Mouse (Mus musculus) liver, embryonic 14.5 days (tissue): ENCODE results near the gene Pik3r4. TPM values are rescaled to one million over a fixed set of nuclear protein-coding genes. Genes with fewer than 3 reads are reported as not detected.
"Not testable (repeated sequence)": the region's sequence is repeated elsewhere in the genome, so short reads cannot be mapped to it uniquely, and the experiment has no call there.

Source experiments
- ATAC-seq: fragments of 200-750 bp; cut with Nextera tagmentation; 2 replicates; pipeline ENCODE4 v1.8.0; 2017; ENCODE audit warnings: moderate number of reproducible peaks, mild to moderate bottlenecking, moderate library complexity; ENCODE audit not compliant: insufficient read depth
- DNase-seq, 3 experiments: peaks; one replicate each; pipeline ENCODE4 v3.0.0-alpha.2; 2012 to 2013; ENCODE audit warnings: low read depth in 3 of 3, low spot score in 3 of 3
- H3K27ac ChIP-seq: fragments of 300-500 bp; sonication (generic); 2 replicates; pipeline ENCODE4 v1.5.1; 2014; ENCODE audit warnings: moderate library complexity, mild to moderate bottlenecking, control low read depth, inconsistent platforms
- H3K27me3 ChIP-seq: fragments of 300-500 bp; sonication (generic); 2 replicates; pipeline ENCODE4 v1.6.1; 2014; ENCODE audit warnings: mild to moderate bottlenecking, low read length, moderate library complexity; ENCODE audit not compliant: control insufficient read depth, insufficient read depth
- H3K36me3 ChIP-seq: fragments of 300-500 bp; sonication (generic); replicated peaks from 2 replicates; pipeline ENCODE4 v1.6.1; 2014; ENCODE audit warnings: low read depth; ENCODE audit not compliant: control insufficient read depth, insufficient read depth
- H3K4me1 ChIP-seq, 2 experiments: fragments of 200-500 bp in 1 of 2; fragments of 300-500 bp in 1 of 2; sonication (generic) in 1 of 2; replicated peaks; 2 replicates each; pipeline ENCODE4 v1.6.1; 2012 to 2014; ENCODE audit warnings: antibody characterized with exemption in 1 of 2, inconsistent platforms in 1 of 2, low read length in 1 of 2; ENCODE audit not compliant: control insufficient read depth in 2 of 2, insufficient read depth in 2 of 2
- H3K4me2 ChIP-seq: fragments of 300-500 bp; sonication (generic); 2 replicates; pipeline ENCODE4 v1.6.1; 2014; ENCODE audit warnings: low read depth, mild to moderate bottlenecking, control low read depth, moderate library complexity
- H3K4me3 ChIP-seq, 2 experiments: fragments of 200-500 bp in 1 of 2; fragments of 300-500 bp in 1 of 2; sonication (generic) in 1 of 2; 2 replicates each; pipeline ENCODE4 v1.5.1; 2012 to 2014; ENCODE audit warnings: low read depth in 2 of 2, low read length in 2 of 2, mild to moderate bottlenecking in 2 of 2, control low read depth in 1 of 2, inconsistent platforms in 1 of 2, moderate library complexity in 1 of 2; ENCODE audit not compliant: insufficient read depth in 1 of 2
- H3K9ac ChIP-seq: fragments of 300-500 bp; sonication (generic); replicated peaks from 2 replicates; pipeline ENCODE4 v1.6.1; 2014; ENCODE audit warnings: mild to moderate bottlenecking, control low read depth, moderate library complexity
- H3K9me3 ChIP-seq: fragments of 300-500 bp; sonication (generic); 2 replicates; pipeline ENCODE4 v1.6.1; 2016; ENCODE audit warnings: low read length, mixed read lengths; ENCODE audit not compliant: control insufficient read depth
- CTCF ChIP-seq: IDR thresholded peaks from 2 replicates; pipeline ENCODE4 v1.5.1; 2016; ENCODE audit warnings: antibody characterized with exemption, low read depth, control low read depth
- EP300 ChIP-seq: IDR thresholded peaks from 2 replicates; pipeline ENCODE4 v1.6.1; 2016; ENCODE audit warnings: antibody characterized with exemption, low read depth
- WGBS: fragments of 180-500 bp; shearing (Covaris S2); extraction: QIAGEN DNeasy Blood & Tissue Kit; methylation state at CpG from one replicate; pipeline ENCODE4 v1.1.7; 2014; ENCODE audit not compliant: insufficient replicate concordance; 5-methylcytosine and 5-hydroxymethylcytosine counted together
- polyA plus RNA-seq, 2 experiments: library from polyadenylated mRNA; depleted of rRNA in 1 of 2; stranded (reverse) in 1 of 2; unstranded in 1 of 2; fragments of >200 nt; fragmentation: Nextera tagmentation in 1 of 2; extraction: Ambion mirVana in 1 of 2; gene quantifications; 2 replicates each; pipeline versions ENCODE4 v1.2.1 to v1.2.3; 2012 to 2014

The Pik3r4 gene
- polyA plus RNA-seq, 2 experiments: 4.7 to 5.9 TPM

- ATAC-seq, H3K4me1 ChIP-seq, H3K4me3 ChIP-seq, H3K4me2 ChIP-seq, H3K36me3 ChIP-seq, H3K27ac ChIP-seq, H3K9me3 ChIP-seq, H3K9ac ChIP-seq, DNase-seq, H3K27me3 ChIP-seq: not testable (repeated sequence)
- peak; percentile 66 for TF ChIP-seq CTCF
Measured at GRCm38 (mm10) chr9:105617274-105617673, 25.5 kb upstream of the Pik3r4 start.

GRCm38 (mm10) chr9:105633961-105634360, 8.8 kb upstream of the Pik3r4 start:
- H3K27ac ChIP-seq: no peak overlapping the region
- no peak overlapping the region for H3K4me2 ChIP-seq
- H3K27me3 ChIP-seq: no peaks in the 10 kb centered on the region
- ATAC-seq: no peak
- H3K9ac ChIP-seq: no peak overlapping the region
- no peak for DNase-seq
- H3K4me3 ChIP-seq: no peak overlapping the region
- 54% methylated on average over 2 of the region's 2 CpGs for WGBS
- H3K4me1 ChIP-seq: no peaks in the 10 kb centered on the region
- no peaks in the 10 kb centered on the region for H3K36me3 ChIP-seq
- H3K9me3 ChIP-seq: no peaks in the 10 kb centered on the region
- TF ChIP-seq EP300: no peak
- no peak for TF ChIP-seq CTCF

GRCm38 (mm10) chr9:105641377-105641776, 1.4 kb upstream of the Pik3r4 start:
- not testable (repeated sequence) for DNase-seq, ATAC-seq, H3K27me3 ChIP-seq, H3K36me3 ChIP-seq, H3K27ac ChIP-seq, H3K9me3 ChIP-seq, H3K4me3 ChIP-seq, H3K4me2 ChIP-seq, H3K4me1 ChIP-seq, H3K9ac ChIP-seq
- WGBS: 58% methylated on average over 6 of the region's 6 CpGs

- Histone ChIP-seq H3K27me3 (no peaks in the 10 kb centered on the region), H3K9ac (no peak overlapping the region), H3K9me3 (no peaks in the 10 kb centered on the region), H3K4me3 (no peak overlapping the region), H3K4me2 (no peak overlapping the region), H3K36me3 (peaks cover 4% of the 10 kb centered on the region), H3K27ac (no peak overlapping the region), H3K4me1 (no peaks in the 10 kb centered on the region)
- 41% methylated on average over 2 of the region's 2 CpGs for WGBS
- no peak for TF ChIP-seq CTCF
- TF ChIP-seq EP300: no peak
- DNase-seq (no peak), ATAC-seq (no peak)
Measured at GRCm38 (mm10) chr9:105656189-105656588, 13.4 kb downstream of the Pik3r4 start.

- H3K4me2 ChIP-seq: no peak overlapping the region
- no peaks in the 10 kb centered on the region for H3K4me1 ChIP-seq
- no peaks in the 10 kb centered on the region for H3K27me3 ChIP-seq
- DNase-seq (no peak), ATAC-seq (no peak)
- no peaks in the 10 kb centered on the region for H3K9me3 ChIP-seq
- H3K36me3 ChIP-seq: peaks cover 4% of the 10 kb centered on the region
- WGBS: 79% methylated on average over 12 of the region's 12 CpGs
- no peak overlapping the region for H3K9ac ChIP-seq
- H3K27ac ChIP-seq: no peak overlapping the region
- TF ChIP-seq EP300 (no peak), CTCF (no peak)
- H3K4me3 ChIP-seq: no peak overlapping the region
Measured at GRCm38 (mm10) chr9:105658216-105658615, 15.4 kb downstream of the Pik3r4 start.

- 78% methylated on average over 6 of the region's 6 CpGs for WGBS
Measured at GRCm38 (mm10) chr9:105659877-105660276, 17.1 kb downstream of the Pik3r4 start.

More at GRCm38 (mm10) chr9:105659877-105660276, 17.1 kb downstream of the Pik3r4 start:
- no peak for TF ChIP-seq CTCF
- no peak for TF ChIP-seq EP300
- no peaks in the 10 kb centered on the region for H3K9me3 ChIP-seq
- H3K27me3 ChIP-seq: no peaks in the 10 kb centered on the region
- DNase-seq (no peak), ATAC-seq (no peak)
- H3K27ac ChIP-seq: no peak overlapping the region
- no peaks in the 10 kb centered on the region for H3K4me1 ChIP-seq
- no peaks in the 10 kb centered on the region; the same call in 1 of the 2 replicates for H3K36me3 ChIP-seq
- no peak overlapping the region for H3K9ac ChIP-seq
- no peak overlapping the region for H3K4me3 ChIP-seq
- H3K4me2 ChIP-seq: no peak overlapping the region
